Mouse (Mus musculus): ENCODE results near the gene Cnga1. TPM values are rescaled to one million over a fixed set of nuclear protein-coding genes. Genes with fewer than 3 reads are reported as not detected.
"Not testable (repeated sequence)": the region's sequence is repeated elsewhere in the genome, so short reads cannot be mapped to it uniquely, and the experiment has no call there.

Gene Cnga1
- polyA plus RNA-seq, 1 experiment from 2014 or later = not detected

- 63% methylated on average over 3 of the region's 3 CpGs for WGBS
- no peak overlapping the region for H3K9ac ChIP-seq
- H3K27me3 ChIP-seq = no peaks in the 10 kb centered on the region
- no peaks in the 10 kb centered on the region for H3K9me3 ChIP-seq
- no peaks in the 10 kb centered on the region for H3K4me1 ChIP-seq
- no peak overlapping the region for H3K4me2 ChIP-seq (replicated peaks)
- ATAC-seq (ENCODE audit: insufficient number of reproducible peaks, insufficient read depth, low FRiP score, low TSS enrichment) = no peak
- no peak overlapping the region for H3K27ac ChIP-seq
- no peak overlapping the region for H3K4me3 ChIP-seq
- H3K36me3 ChIP-seq = no peaks in the 10 kb centered on the region
Measured at GRCm38 (mm10) chr5:72636122-72636521, 8.0 kb downstream of the Cnga1 start.

GRCm38 (mm10) chr5:72634791-72635271, 9.2 kb downstream of the Cnga1 start:
- H3K4me3 ChIP-seq = no peak overlapping the region
- no peaks in the 10 kb centered on the region for H3K36me3 ChIP-seq
- H3K4me2 ChIP-seq (replicated peaks) = no peak overlapping the region
- H3K27me3 ChIP-seq = no peaks in the 10 kb centered on the region
- H3K27ac ChIP-seq = no peak overlapping the region
- H3K4me1 ChIP-seq = no peaks in the 10 kb centered on the region
- 86% methylated on average over 9 of the region's 9 CpGs for WGBS
- no peak for ATAC-seq (ENCODE audit: insufficient number of reproducible peaks, insufficient read depth, low FRiP score, low TSS enrichment)
- H3K9me3 ChIP-seq = no peaks in the 10 kb centered on the region
- H3K9ac ChIP-seq = no peak overlapping the region

- no peak overlapping the region for H3K9ac ChIP-seq
- H3K4me2 ChIP-seq (replicated peaks) = no peak overlapping the region
- no peaks in the 10 kb centered on the region for H3K9me3 ChIP-seq
- ATAC-seq (ENCODE audit: insufficient number of reproducible peaks, insufficient read depth, low FRiP score, low TSS enrichment) = no peak
- no peaks in the 10 kb centered on the region for H3K4me1 ChIP-seq
- H3K27me3 ChIP-seq = no peaks in the 10 kb centered on the region
- no peak overlapping the region for H3K4me3 ChIP-seq
- H3K36me3 ChIP-seq = no peaks in the 10 kb centered on the region
- no peak overlapping the region for H3K27ac ChIP-seq
- 89% methylated on average over 6 of the region's 6 CpGs for WGBS
Measured at GRCm38 (mm10) chr5:72630026-72630425, 14.0 kb downstream of the Cnga1 start.

- no peak overlapping the region for H3K4me2 ChIP-seq (replicated peaks)
- H3K4me1 ChIP-seq = no peaks in the 10 kb centered on the region
- no peak overlapping the region for H3K9ac ChIP-seq
- 92% methylated on average over 1 of the region's 1 CpGs for WGBS
- H3K36me3 ChIP-seq = no peaks in the 10 kb centered on the region
- ATAC-seq (ENCODE audit: insufficient number of reproducible peaks, insufficient read depth, low FRiP score, low TSS enrichment) = no peak
- H3K4me3 ChIP-seq = no peak overlapping the region
- H3K27me3 ChIP-seq = no peaks in the 10 kb centered on the region
- no peak overlapping the region for H3K27ac ChIP-seq
- H3K9me3 ChIP-seq = no peaks in the 10 kb centered on the region
Measured at GRCm38 (mm10) chr5:72621022-72621421, 23.1 kb downstream of the Cnga1 start.

GRCm38 (mm10) chr5:72617413-72617812, 26.7 kb downstream of the Cnga1 start:
- WGBS = 85% methylated on average over 4 of the region's 4 CpGs

GRCm38 (mm10) chr5:72603138-72603537, 40.9 kb downstream of the Cnga1 start:
- no peak overlapping the region for H3K4me2 ChIP-seq (replicated peaks)
- no peak overlapping the region for H3K27ac ChIP-seq
- H3K36me3 ChIP-seq = no peaks in the 10 kb centered on the region
- H3K9me3 ChIP-seq = no peaks in the 10 kb centered on the region
- ATAC-seq (ENCODE audit: insufficient number of reproducible peaks, insufficient read depth, low FRiP score, low TSS enrichment) = no peak
- H3K9ac ChIP-seq = no peak overlapping the region
- H3K4me1 ChIP-seq = no peaks in the 10 kb centered on the region
- H3K27me3 ChIP-seq = no peaks in the 10 kb centered on the region
- H3K4me3 ChIP-seq = no peak overlapping the region
- WGBS = 88% methylated on average over 4 of the region's 4 CpGs

More at GRCm38 (mm10) chr5:72617413-72617812, 26.7 kb downstream of the Cnga1 start:
- Histone ChIP-seq H3K9ac (no peak overlapping the region), H3K27ac (no peak overlapping the region), H3K4me2 (replicated peaks) (no peak overlapping the region), H3K27me3 (no peaks in the 10 kb centered on the region), H3K9me3 (no peaks in the 10 kb centered on the region), H3K4me3 (no peak overlapping the region), H3K36me3 (no peaks in the 10 kb centered on the region), H3K4me1 (no peaks in the 10 kb centered on the region)
- no peak for ATAC-seq (ENCODE audit: insufficient number of reproducible peaks, insufficient read depth, low FRiP score, low TSS enrichment)

GRCm38 (mm10) chr5:72601006-72601405, 43.1 kb downstream of the Cnga1 start:
- Histone ChIP-seq H3K4me3 (no peak overlapping the region), H3K9me3 (no peaks in the 10 kb centered on the region), H3K4me2 (replicated peaks) (no peak overlapping the region), H3K9ac (no peak overlapping the region), H3K27ac (no peak overlapping the region), H3K36me3 (no peaks in the 10 kb centered on the region), H3K27me3 (no peaks in the 10 kb centered on the region), H3K4me1 (no peaks in the 10 kb centered on the region)
- 14% methylated on average over 5 of the region's 5 CpGs for whole genome bisulfite sequencing
- no peak for ATAC-seq (ENCODE audit: insufficient number of reproducible peaks, insufficient read depth, low FRiP score, low TSS enrichment)

- Histone ChIP-seq H3K36me3 (no peaks in the 10 kb centered on the region), H3K4me2 (replicated peaks) (peak within 1 kb of the TSS; percentile 66), H3K4me1 (peaks cover 5% of the 10 kb centered on the region; the same call in 1 of the 2 replicates), H3K4me3 (peak within 1 kb of the TSS; percentile 42), H3K27me3 (peaks cover 32% of the 10 kb centered on the region), H3K9ac (no peak within 1 kb of the TSS), H3K9me3 (no peaks in the 10 kb centered on the region), H3K27ac (no peak within 1 kb of the TSS)
- 4% methylated on average over 38 of the region's 38 CpGs for WGBS
- 0 out of 2 replicates have a peak, but pooled peaks have one; percentile 22 for ATAC-seq (ENCODE audit: insufficient number of reproducible peaks, insufficient read depth, low FRiP score, low TSS enrichment)
Measured at GRCm38 (mm10) chr5:72587192-72587681, 56.8 kb downstream of the Cnga1 start, which contains the start of gene Gm5868. Gm5868 (minus strand) TSS chr5:72587551.

GRCm38 (mm10) chr5:72586667-72587191, 57.3 kb downstream of the Cnga1 start:
- Histone ChIP-seq H3K4me2 (replicated peaks) (peak overlapping the region; percentile 66), H3K27me3 (peaks cover 32% of the 10 kb centered on the region), H3K4me3 (peak overlapping the region; percentile 42)
- WGBS = 46% methylated on average over 25 of the region's 25 CpGs
- ATAC-seq (ENCODE audit: insufficient number of reproducible peaks, insufficient read depth, low FRiP score, low TSS enrichment) = 0 out of 2 replicates have a peak, but pooled peaks have one; percentile 64
- not testable (repeated sequence) for H3K36me3 ChIP-seq, H3K9ac ChIP-seq, H3K4me1 ChIP-seq, H3K9me3 ChIP-seq, H3K27ac ChIP-seq

GRCm38 (mm10) chr5:72586122-72586521, 58.0 kb downstream of the Cnga1 start:
- H3K9ac ChIP-seq; H3K4me3 ChIP-seq; H3K4me2 ChIP-seq (replicated peaks); H3K36me3 ChIP-seq; H3K9me3 ChIP-seq; H3K27ac ChIP-seq; ATAC-seq (ENCODE audit: insufficient number of reproducible peaks, insufficient read depth, low FRiP score, low TSS enrichment); H3K4me1 ChIP-seq: not testable (repeated sequence)
- H3K27me3 ChIP-seq = peaks cover 32% of the 10 kb centered on the region
- WGBS = 43% methylated on average over 7 of the region's 7 CpGs

- 8% methylated on average over 13 of the region's 21 CpGs for WGBS
- Histone ChIP-seq H3K9ac (peak within 1 kb of the TSS; percentile 48), H3K27me3 (peaks cover 15% of the 10 kb centered on the region), H3K4me3 (peak within 1 kb of the TSS; percentile 48), H3K4me2 (replicated peaks) (peak within 1 kb of the TSS; percentile 78)
- not testable (repeated sequence) for H3K9me3 ChIP-seq, H3K36me3 ChIP-seq, H3K4me1 ChIP-seq, H3K27ac ChIP-seq
- peak; percentile 44; the same call in 1 of the 2 replicates for ATAC-seq (ENCODE audit: insufficient number of reproducible peaks, insufficient read depth, low FRiP score, low TSS enrichment)
Measured at GRCm38 (mm10) chr5:72580970-72581332, 63.1 kb downstream of the Cnga1 start, which contains the start of gene Zar1. Zar1 (minus strand) TSS chr5:72581254.

- peak overlapping the region; percentile 48 for H3K4me3 ChIP-seq
- H3K4me2 ChIP-seq (replicated peaks) = peak overlapping the region; percentile 78
- not testable (repeated sequence) for H3K4me1 ChIP-seq, H3K36me3 ChIP-seq, H3K27ac ChIP-seq, H3K9me3 ChIP-seq
- 4% methylated on average over 59 of the region's 73 CpGs for WGBS
- peak overlapping the region; percentile 48 for H3K9ac ChIP-seq
- H3K27me3 ChIP-seq = peaks cover 12% of the 10 kb centered on the region
- peak; percentile 53; the same call in 1 of the 2 replicates for ATAC-seq (ENCODE audit: insufficient number of reproducible peaks, insufficient read depth, low FRiP score, low TSS enrichment)
Measured at GRCm38 (mm10) chr5:72580088-72580969, 63.7 kb downstream of the Cnga1 start.

Measured in embryonic facial prominence, embryonic 12.5 days (tissue).